Mouse (Mus musculus): ENCODE measurements around the gene Arvcf.

GRCm38 (mm10) chr16:18403285-18403684 is 55.3 kb downstream of the Arvcf start:
- TF ChIP-seq HCFC1 (IDR thresholded peaks at IDR 0.05; ENCODE audit: borderline replicate concordance, insufficient read depth, low read length) (no peak), ZC3H11A (IDR thresholded peaks at IDR 0.05; ENCODE audit: borderline replicate concordance, low read depth, low read length) (no peak), MAFK (IDR thresholded peaks at IDR 0.05; ENCODE audit: insufficient read depth, low read depth, low read length) (no peak)
